Comparison of ENCODE assay signal across 22 mouse cellular contexts in the genomic region with DNA sequence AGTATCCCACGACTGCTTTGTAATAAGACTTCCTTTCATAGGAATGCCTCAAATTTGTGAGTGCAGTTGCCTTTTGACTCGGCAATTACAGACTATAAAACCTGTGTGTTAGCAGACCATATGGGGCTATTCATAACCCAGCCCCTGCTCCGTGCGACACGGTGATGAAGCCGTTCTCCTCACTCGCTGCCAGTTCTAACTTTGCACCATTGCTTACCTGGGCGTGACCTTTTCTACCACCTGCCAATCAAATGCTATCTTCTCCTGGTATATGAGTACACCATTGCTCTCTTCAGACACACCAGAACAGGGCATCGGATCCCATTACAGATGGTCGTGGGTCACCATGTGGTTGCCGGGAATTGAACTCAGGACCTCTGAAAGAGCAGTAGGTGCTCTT.
A peak's percentile ranks its signal among the peaks of the same experiment; 100 is the strongest.
DNase-seq lines count a peak whose midpoint lies in the region; ATAC-seq and TF ChIP-seq lines count a peak whose summit lies in the region.
"Had no signal": no experiment of that assay in that cellular context is flagged by ENCODE, and none has a peak within 500 bp of the region (broad histone marks: within the 10 kb centered on the region; RNA-seq: fewer than 3 reads in every experiment).

No protein-coding gene starts in this region.

- no peak for DNase-seq in liver, postnatal 0 days
- DNase-seq in intestine, embryonic 14.5 days (ENCODE audit: low spot score) = no peak
- no peak for DNase-seq in Muller cell, postnatal 12 days (ENCODE audit: inconsistent ontology term)
- no peak for DNase-seq in thymus, postnatal 10 days (ENCODE audit: low spot score in 2 of 2)
- no peak for DNase-seq in lung, postnatal 0 days (ENCODE audit: low spot score)
- DNase-seq: adrenal gland, postnatal 10 days; cerebellum, adult 9-10 months; heart, adult 11 months; heart, postnatal 14 days; lung, adult 2 months; lung, postnatal 36 days; right cerebral cortex, adult 18-20 months had no signal

- H3K27ac ChIP-seq in liver, embryonic 12.5 days = peak overlapping the region; percentile 59; the same call in 1 of the 2 replicates
- no peak overlapping the region for H3K27ac ChIP-seq in liver, postnatal 0 days (ENCODE audit: low read depth)
- peak overlapping the region; percentile 62 for H3K27ac ChIP-seq in intestine, embryonic 14.5 days (ENCODE audit: low read depth)
- no peak overlapping the region for H3K27ac ChIP-seq in intestine, postnatal 0 days (ENCODE audit: low read depth, low read length)
- H3K27ac ChIP-seq in lung, postnatal 0 days (ENCODE audit: low read length) = no peak overlapping the region
- H3K27ac ChIP-seq: embryonic facial prominence, embryonic 15.5 days; hindbrain, embryonic 13.5 days; kidney, postnatal 0 days; neural tube, embryonic 12.5 days had no signal

- TF ChIP-seq EP300 in liver, postnatal 0 days (IDR thresholded peaks at IDR 0.05; ENCODE audit: low read depth) = no peak
- TF ChIP-seq EP300 in lung, postnatal 0 days (IDR thresholded peaks at IDR 0.05) = no peak

- H3K36me3 ChIP-seq in liver, embryonic 12.5 days = no peaks in the 10 kb centered on the region
- H3K36me3 ChIP-seq in liver, postnatal 0 days (replicated peaks; ENCODE audit: insufficient read depth, low read length) = no peaks in the 10 kb centered on the region; the same call in 1 of the 2 replicates
- H3K36me3 ChIP-seq in intestine, embryonic 14.5 days (ENCODE audit: control insufficient read depth, insufficient read depth, low read length) = peaks cover 16% of the 10 kb centered on the region; the same call in 1 of the 2 replicates
- no peaks in the 10 kb centered on the region for H3K36me3 ChIP-seq in intestine, postnatal 0 days (ENCODE audit: control insufficient read depth, insufficient read depth)
- no peaks in the 10 kb centered on the region for H3K36me3 ChIP-seq in lung, postnatal 0 days (ENCODE audit: insufficient read depth, low read length)
- H3K36me3 ChIP-seq: embryonic facial prominence, embryonic 15.5 days; hindbrain, embryonic 13.5 days; neural tube, embryonic 12.5 days had no signal

- H3K4me2 ChIP-seq in liver, embryonic 12.5 days = peak overlapping the region; percentile 50
- H3K4me2 ChIP-seq in liver, postnatal 0 days (ENCODE audit: low read depth, low read length) = no peak overlapping the region
- no peak overlapping the region for H3K4me2 ChIP-seq in intestine, embryonic 14.5 days (ENCODE audit: low read length)
- H3K4me2 ChIP-seq in intestine, postnatal 0 days (replicated peaks; ENCODE audit: low read depth) = peak overlapping the region; percentile 49
- no peak overlapping the region for H3K4me2 ChIP-seq in lung, postnatal 0 days (replicated peaks; ENCODE audit: low read depth, low read length)
- H3K4me2 ChIP-seq: embryonic facial prominence, embryonic 15.5 days; heart, embryonic 12.5 days; hindbrain, embryonic 13.5 days; neural tube, embryonic 12.5 days had no signal

- ATAC-seq in liver, embryonic 12.5 days = peak; percentile 69
- no peak for ATAC-seq in liver, postnatal 0 days
- no peak for ATAC-seq in intestine, embryonic 14.5 days (replicated peaks; ENCODE audit: low FRiP score, low TSS enrichment, low read depth)
- peak; percentile 25; the same call in 1 of the 2 replicates for ATAC-seq in intestine, postnatal 0 days
- peak; percentile 31 for ATAC-seq in megakaryocyte-erythroid progenitor cell, adult 5-6 weeks (replicated peaks; ENCODE audit: low FRiP score, low TSS enrichment, poor library complexity, severe bottlenecking)
- ATAC-seq in lung, postnatal 0 days = no peak
- ATAC-seq: activated CD4-positive, CD25-positive, alpha-beta regulatory T cell, adult 4 months; inflammation-experienced regulatory T-cells, adult 6 months had no signal

- 41% methylated on average over 11 of the region's 11 CpGs for WGBS in liver, embryonic 12.5 days (ENCODE audit: insufficient replicate concordance)
- 66% methylated on average over 11 of the region's 11 CpGs for WGBS in liver, postnatal 0 days (ENCODE audit: insufficient replicate concordance)
- WGBS in intestine, embryonic 14.5 days = 55% methylated on average over 11 of the region's 11 CpGs
- WGBS in intestine, postnatal 0 days = 41% methylated on average over 11 of the region's 11 CpGs
- 75% methylated on average over 11 of the region's 11 CpGs for WGBS in lung, postnatal 0 days

- H3K4me1 ChIP-seq in liver, embryonic 12.5 days = peaks cover 76% of the 10 kb centered on the region
- H3K4me1 ChIP-seq in liver, postnatal 0 days (ENCODE audit: insufficient read depth) = no peaks in the 10 kb centered on the region
- H3K4me1 ChIP-seq in intestine, embryonic 14.5 days (replicated peaks; ENCODE audit: control insufficient read depth, insufficient read depth, low read length) = 0 out of 2 replicates have a peak, but pooled peaks cover 4% of the 10 kb centered on the region
- H3K4me1 ChIP-seq in intestine, postnatal 0 days (replicated peaks; ENCODE audit: control insufficient read depth, insufficient read depth, low read length) = no peaks in the 10 kb centered on the region
- no peaks in the 10 kb centered on the region for H3K4me1 ChIP-seq in lung, postnatal 0 days (ENCODE audit: insufficient read depth, low read depth, low read length)
- H3K4me1 ChIP-seq: embryonic facial prominence, embryonic 15.5 days; neural tube, embryonic 12.5 days had no signal

- no peaks in the 10 kb centered on the region for H3K27me3 ChIP-seq in liver, embryonic 12.5 days (replicated peaks)
- no peaks in the 10 kb centered on the region for H3K27me3 ChIP-seq in liver, postnatal 0 days (ENCODE audit: insufficient read depth, low read length)
- H3K27me3 ChIP-seq in intestine, embryonic 14.5 days (replicated peaks; ENCODE audit: control insufficient read depth, insufficient read depth, low read length) = no peaks in the 10 kb centered on the region
- no peaks in the 10 kb centered on the region for H3K27me3 ChIP-seq in intestine, postnatal 0 days (replicated peaks; ENCODE audit: control insufficient read depth, insufficient read depth, low read length)
- H3K27me3 ChIP-seq in lung, postnatal 0 days (replicated peaks; ENCODE audit: insufficient read depth, low read length) = no peaks in the 10 kb centered on the region
- H3K27me3 ChIP-seq: embryonic facial prominence, embryonic 15.5 days; heart, embryonic 12.5 days; hindbrain, embryonic 13.5 days; neural tube, embryonic 12.5 days had no signal

- TF ChIP-seq CTCF in liver, postnatal 0 days (IDR thresholded peaks at IDR 0.05; ENCODE audit: low read depth) = no peak
- TF ChIP-seq CTCF in intestine, postnatal 0 days (IDR thresholded peaks at IDR 0.05; ENCODE audit: low read depth) = no peak
- no peak for TF ChIP-seq CTCF in lung, postnatal 0 days (IDR thresholded peaks at IDR 0.05)

- no peaks in the 10 kb centered on the region for H3K9me3 ChIP-seq in liver, embryonic 12.5 days (replicated peaks)
- no peaks in the 10 kb centered on the region for H3K9me3 ChIP-seq in liver, postnatal 0 days (ENCODE audit: low read length)
- H3K9me3 ChIP-seq in intestine, embryonic 14.5 days (ENCODE audit: control insufficient read depth, low read length) = no peaks in the 10 kb centered on the region
- no peaks in the 10 kb centered on the region for H3K9me3 ChIP-seq in intestine, postnatal 0 days (ENCODE audit: control insufficient read depth)
- H3K9me3 ChIP-seq in lung, postnatal 0 days (ENCODE audit: low read length) = no peaks in the 10 kb centered on the region
- H3K9me3 ChIP-seq: embryonic facial prominence, embryonic 15.5 days; heart, embryonic 12.5 days; hindbrain, embryonic 13.5 days; neural tube, embryonic 12.5 days had no signal

- peak overlapping the region; percentile 3; the same call in 1 of the 2 replicates for H3K4me3 ChIP-seq in liver, embryonic 12.5 days
- H3K4me3 ChIP-seq in liver, postnatal 0 days (ENCODE audit: low read depth, low read length) = no peak overlapping the region
- H3K4me3 ChIP-seq in intestine, embryonic 14.5 days (ENCODE audit: low read depth, low read length) = no peak overlapping the region
- no peak overlapping the region for H3K4me3 ChIP-seq in intestine, postnatal 0 days (ENCODE audit: low read depth, low read length)
- H3K4me3 ChIP-seq in lung, postnatal 0 days (ENCODE audit: low read depth, low read length) = no peak overlapping the region
- H3K4me3 ChIP-seq: embryonic facial prominence, embryonic 15.5 days; heart, embryonic 12.5 days; hindbrain, embryonic 13.5 days; neural tube, embryonic 12.5 days had no signal

- no peak overlapping the region for H3K9ac ChIP-seq in liver, embryonic 12.5 days
- no peak overlapping the region for H3K9ac ChIP-seq in liver, postnatal 0 days (replicated peaks)
- H3K9ac ChIP-seq in intestine, embryonic 14.5 days (ENCODE audit: low read length) = no peak overlapping the region
- no peak overlapping the region for H3K9ac ChIP-seq in intestine, postnatal 0 days (ENCODE audit: low read depth, low read length)
- no peak overlapping the region for H3K9ac ChIP-seq in lung, postnatal 0 days (replicated peaks; ENCODE audit: low read depth)
- H3K9ac ChIP-seq: embryonic facial prominence, embryonic 15.5 days; heart, embryonic 12.5 days; hindbrain, embryonic 13.5 days; neural tube, embryonic 12.5 days had no signal

Comparison
In these comparisons a context has a peak if more than half of its experiments do, and no peak if none do; other contexts are left out.
1. ATAC-seq: peak in liver, embryonic 12.5 days (single experiment), intestine, postnatal 0 days (single experiment) and megakaryocyte-erythroid progenitor cell, adult 5-6 weeks (single experiment); none in liver, postnatal 0 days (single experiment), intestine, embryonic 14.5 days (single experiment) and lung, postnatal 0 days (single experiment).
2. H3K27ac ChIP-seq: peak in liver, embryonic 12.5 days (single experiment) and intestine, embryonic 14.5 days (single experiment); none in liver, postnatal 0 days (single experiment), intestine, postnatal 0 days (single experiment) and lung, postnatal 0 days (single experiment).
3. H3K4me2 ChIP-seq: peak in liver, embryonic 12.5 days (single experiment) and intestine, postnatal 0 days (single experiment); none in liver, postnatal 0 days (single experiment), intestine, embryonic 14.5 days (single experiment) and lung, postnatal 0 days (single experiment).